Mouse (Mus musculus): ENCODE results near the gene Pfdn5. TPM values are rescaled to one million over a fixed set of nuclear protein-coding genes. Genes with fewer than 3 reads are reported as not detected.

Gene Pfdn5
- polyA plus RNA-seq, 1 experiment from 2014 or later = 310 TPM

- 40% methylated on average over 16 of the region's 16 CpGs for WGBS
- Histone ChIP-seq H3K9ac (peak overlapping the region; percentile 81), H3K36me3 (no peaks in the 10 kb centered on the region), H3K27me3 (replicated peaks) (peaks cover 59% of the 10 kb centered on the region), H3K4me2 (peak overlapping the region; percentile 97), H3K27ac (replicated peaks) (peak overlapping the region; percentile 86), H3K4me1 (peaks cover 39% of the 10 kb centered on the region), H3K4me3 (peak overlapping the region; percentile 59), H3K9me3 (no peaks in the 10 kb centered on the region)
- no peak for ATAC-seq (ENCODE audit: extremely low read depth, insufficient number of reproducible peaks, low FRiP score, low TSS enrichment)
Measured at GRCm38 (mm10) chr15:102356501-102357325, 30.8 kb downstream of the Pfdn5 start.

DNA sequence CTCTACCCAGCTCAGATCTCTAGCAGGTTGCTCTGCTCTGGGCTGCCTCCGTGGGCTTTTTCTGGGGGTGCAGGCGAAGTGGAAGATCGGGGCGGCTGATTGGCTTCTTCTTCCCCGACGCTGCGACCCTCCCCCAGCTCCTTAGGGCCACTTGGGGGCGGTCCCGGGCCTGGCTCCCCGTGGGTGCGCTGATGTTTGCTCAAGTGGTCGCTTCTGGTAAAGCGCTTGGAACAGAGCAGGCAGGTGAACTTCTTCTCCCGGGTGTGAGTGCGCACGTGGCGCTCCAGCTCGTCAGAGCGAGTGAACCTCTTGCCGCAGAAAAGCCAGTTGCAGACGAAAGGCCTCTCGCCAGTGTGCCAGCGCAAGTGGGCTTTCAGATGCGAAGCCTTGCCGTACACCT, 32.2 kb downstream of the Pfdn5 start:
- WGBS = 3% methylated on average over 25 of the region's 25 CpGs
- no peak overlapping the region for H3K27ac ChIP-seq (replicated peaks)
- H3K36me3 ChIP-seq = no peaks in the 10 kb centered on the region
- H3K9me3 ChIP-seq = no peaks in the 10 kb centered on the region
- H3K4me3 ChIP-seq = peak overlapping the region; percentile 37
- H3K4me1 ChIP-seq = peaks cover 49% of the 10 kb centered on the region
- ATAC-seq (ENCODE audit: extremely low read depth, insufficient number of reproducible peaks, low FRiP score, low TSS enrichment) = no peak
- H3K4me2 ChIP-seq = peak overlapping the region; percentile 61
- peaks cover 59% of the 10 kb centered on the region for H3K27me3 ChIP-seq (replicated peaks)
- peak overlapping the region; percentile 53 for H3K9ac ChIP-seq

GRCm38 (mm10) chr15:102358834-102359233, 32.9 kb downstream of the Pfdn5 start:
- Histone ChIP-seq H3K4me3 (no peak overlapping the region; the same call in 1 of the 2 replicates), H3K4me2 (no peak overlapping the region), H3K4me1 (peaks cover 49% of the 10 kb centered on the region), H3K36me3 (no peaks in the 10 kb centered on the region), H3K27ac (replicated peaks) (no peak overlapping the region), H3K27me3 (replicated peaks) (peaks cover 55% of the 10 kb centered on the region), H3K9ac (no peak overlapping the region), H3K9me3 (no peaks in the 10 kb centered on the region)
- ATAC-seq (ENCODE audit: extremely low read depth, insufficient number of reproducible peaks, low FRiP score, low TSS enrichment) = no peak
- WGBS = 21% methylated on average over 5 of the region's 5 CpGs

GRCm38 (mm10) chr15:102362648-102363047, 36.7 kb downstream of the Pfdn5 start:
- no peak overlapping the region for H3K27ac ChIP-seq (replicated peaks)
- H3K36me3 ChIP-seq = no peaks in the 10 kb centered on the region
- WGBS = 6% methylated on average over 13 of the region's 14 CpGs
- ATAC-seq (ENCODE audit: extremely low read depth, insufficient number of reproducible peaks, low FRiP score, low TSS enrichment) = no peak
- H3K4me1 ChIP-seq = peaks cover 41% of the 10 kb centered on the region
- H3K4me3 ChIP-seq = peak overlapping the region; percentile 34
- H3K9ac ChIP-seq = peak overlapping the region; percentile 77
- no peaks in the 10 kb centered on the region for H3K9me3 ChIP-seq
- H3K4me2 ChIP-seq = peak overlapping the region; percentile 64
- peaks cover 56% of the 10 kb centered on the region for H3K27me3 ChIP-seq (replicated peaks)

GRCm38 (mm10) chr15:102364678-102365077, 38.8 kb downstream of the Pfdn5 start:
- Histone ChIP-seq H3K36me3 (no peaks in the 10 kb centered on the region), H3K27ac (replicated peaks) (no peak overlapping the region), H3K27me3 (replicated peaks) (peaks cover 47% of the 10 kb centered on the region), H3K9ac (no peak overlapping the region), H3K4me1 (peaks cover 25% of the 10 kb centered on the region), H3K4me2 (no peak overlapping the region), H3K9me3 (no peaks in the 10 kb centered on the region), H3K4me3 (no peak overlapping the region)
- no peak for ATAC-seq (ENCODE audit: extremely low read depth, insufficient number of reproducible peaks, low FRiP score, low TSS enrichment)
- 87% methylated on average over 1 of the region's 1 CpGs for WGBS

GRCm38 (mm10) chr15:102366238-102366637, 40.3 kb downstream of the Pfdn5 start:
- 13% methylated on average over 7 of the region's 7 CpGs for WGBS
- no peak overlapping the region for H3K27ac ChIP-seq (replicated peaks)
- peaks cover 39% of the 10 kb centered on the region for H3K4me1 ChIP-seq
- no peaks in the 10 kb centered on the region for H3K36me3 ChIP-seq
- peaks cover 54% of the 10 kb centered on the region for H3K27me3 ChIP-seq (replicated peaks)
- H3K4me3 ChIP-seq = peak overlapping the region; percentile 36
- no peak for ATAC-seq (ENCODE audit: extremely low read depth, insufficient number of reproducible peaks, low FRiP score, low TSS enrichment)
- H3K4me2 ChIP-seq = peak overlapping the region; percentile 60
- H3K9me3 ChIP-seq = no peaks in the 10 kb centered on the region
- peak overlapping the region; percentile 63; the same call in 1 of the 2 replicates for H3K9ac ChIP-seq

DNA sequence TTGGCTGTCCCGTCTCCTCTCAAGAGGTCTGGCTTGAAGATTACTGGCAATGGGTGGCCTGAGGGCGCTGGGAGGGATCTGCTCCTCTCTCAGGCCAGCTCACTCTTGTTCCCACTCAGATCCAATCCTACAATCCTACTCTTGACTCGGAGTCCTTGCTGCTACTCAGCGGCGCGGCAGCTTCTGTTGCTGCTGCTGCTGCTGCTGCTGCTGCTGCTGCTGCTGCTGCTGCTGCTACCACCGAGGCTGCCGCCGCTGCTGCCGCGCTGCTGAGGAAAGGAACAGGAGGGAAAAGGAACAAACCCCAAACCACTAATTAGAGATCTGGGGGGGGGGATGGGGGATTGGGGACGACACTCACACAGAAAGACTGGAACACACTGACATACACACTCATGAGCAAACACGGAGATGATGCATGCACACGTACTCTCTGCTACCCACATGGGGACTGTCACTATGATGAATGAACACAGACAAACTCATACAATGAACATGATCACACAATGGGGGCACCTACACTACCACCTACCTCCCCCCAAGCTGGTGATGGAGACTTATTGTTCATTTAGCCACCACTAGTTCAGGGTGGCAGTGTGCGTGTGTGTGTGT, 40.9 kb downstream of the Pfdn5 start, which contains the start of gene Sp7:
Gene Sp7, minus strand, starts transcription at position 450 of the 612 bp plus-strand sequence.
- ATAC-seq (ENCODE audit: extremely low read depth, insufficient number of reproducible peaks, low FRiP score, low TSS enrichment) = no peak
- peaks cover 56% of the 10 kb centered on the region for H3K27me3 ChIP-seq (replicated peaks)
- WGBS = 8% methylated on average over 14 of the region's 15 CpGs
- peak within 1 kb of the TSS; percentile 60 for H3K4me2 ChIP-seq
- H3K9ac ChIP-seq = peak within 1 kb of the TSS; percentile 63
- H3K9me3 ChIP-seq = no peaks in the 10 kb centered on the region
- no peaks in the 10 kb centered on the region for H3K36me3 ChIP-seq
- H3K4me3 ChIP-seq = peak within 1 kb of the TSS; percentile 36
- H3K27ac ChIP-seq (replicated peaks) = no peak within 1 kb of the TSS
- peaks cover 40% of the 10 kb centered on the region for H3K4me1 ChIP-seq

GRCm38 (mm10) chr15:102369972-102370371, 44.1 kb downstream of the Pfdn5 start:
- Histone ChIP-seq H3K27me3 (replicated peaks) (peaks cover 69% of the 10 kb centered on the region), H3K4me1 (peaks cover 31% of the 10 kb centered on the region), H3K9ac (peak overlapping the region; percentile 74; the same call in 1 of the 2 replicates), H3K9me3 (no peaks in the 10 kb centered on the region), H3K27ac (replicated peaks) (no peak overlapping the region), H3K36me3 (no peaks in the 10 kb centered on the region), H3K4me3 (peak overlapping the region; percentile 9; the same call in 1 of the 2 replicates), H3K4me2 (peak overlapping the region; percentile 60)
- 20% methylated on average over 13 of the region's 13 CpGs for WGBS
- ATAC-seq (ENCODE audit: extremely low read depth, insufficient number of reproducible peaks, low FRiP score, low TSS enrichment) = no peak

DNA sequence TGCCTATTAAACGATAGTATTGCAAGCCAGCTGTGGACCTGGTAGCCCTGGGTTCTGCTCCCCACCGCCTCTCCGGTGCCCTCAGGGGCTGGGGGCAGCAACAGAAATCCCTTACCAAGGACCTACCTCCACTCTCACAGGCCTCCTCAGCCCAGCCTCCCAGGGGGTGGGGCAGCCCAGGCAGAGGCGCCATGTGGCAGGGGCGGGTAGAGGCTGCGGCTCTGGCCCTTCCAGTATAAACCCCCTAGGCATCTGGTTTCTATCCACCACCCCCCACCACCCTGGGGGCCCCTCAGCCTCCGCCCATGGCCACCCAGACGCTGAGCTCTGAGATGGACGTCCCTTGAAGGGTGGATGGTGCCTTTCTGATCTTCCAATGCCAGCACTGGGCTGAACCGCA, 44.8 kb downstream of the Pfdn5 start:
- H3K9me3 ChIP-seq = no peaks in the 10 kb centered on the region
- whole genome bisulfite sequencing = 11% methylated on average over 10 of the region's 10 CpGs
- no peak overlapping the region for H3K27ac ChIP-seq (replicated peaks)
- H3K27me3 ChIP-seq (replicated peaks) = peaks cover 69% of the 10 kb centered on the region
- H3K4me3 ChIP-seq = peak overlapping the region; percentile 27
- H3K9ac ChIP-seq = peak overlapping the region; percentile 74
- H3K4me1 ChIP-seq = peaks cover 31% of the 10 kb centered on the region
- peak overlapping the region; percentile 60 for H3K4me2 ChIP-seq
- ATAC-seq (ENCODE audit: extremely low read depth, insufficient number of reproducible peaks, low FRiP score, low TSS enrichment) = no peak
- H3K36me3 ChIP-seq = no peaks in the 10 kb centered on the region

DNA sequence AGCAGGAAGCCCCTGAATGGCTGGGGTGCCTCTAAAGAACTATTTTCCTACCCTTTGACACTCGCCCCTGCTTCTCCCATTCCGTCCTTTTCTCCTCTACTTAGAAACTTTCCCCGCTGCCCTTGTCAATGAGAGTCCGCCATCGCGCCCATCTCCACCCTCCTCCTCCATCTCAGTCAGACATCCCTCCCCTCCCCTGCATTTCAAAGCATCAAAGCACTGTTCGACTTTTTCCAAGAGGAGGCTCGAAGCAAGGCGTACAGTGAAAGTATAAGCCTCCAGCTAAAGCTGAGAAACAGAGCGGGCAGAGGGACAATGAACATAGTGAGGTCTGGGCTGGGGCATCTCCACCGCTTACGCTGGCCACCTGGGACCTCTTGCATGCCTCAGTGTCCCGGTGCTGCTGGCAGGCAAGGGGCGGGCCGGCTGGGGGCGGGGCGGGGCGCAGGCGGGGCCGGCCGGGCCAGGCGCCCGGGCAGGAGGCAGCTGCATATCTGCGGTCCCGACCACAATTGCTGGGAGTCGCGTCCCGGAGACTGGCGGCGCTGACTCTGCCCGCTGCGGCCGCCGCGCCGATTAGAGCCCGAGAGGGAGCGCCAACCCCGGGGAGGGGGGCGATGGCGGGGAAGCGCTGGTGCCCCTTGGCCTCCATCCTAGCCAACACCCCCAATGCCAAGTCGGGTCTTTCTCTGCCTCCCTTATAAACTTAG, 50.7 kb downstream of the Pfdn5 start:
- 1% methylated on average over 42 of the region's 43 CpGs for WGBS

DNA sequence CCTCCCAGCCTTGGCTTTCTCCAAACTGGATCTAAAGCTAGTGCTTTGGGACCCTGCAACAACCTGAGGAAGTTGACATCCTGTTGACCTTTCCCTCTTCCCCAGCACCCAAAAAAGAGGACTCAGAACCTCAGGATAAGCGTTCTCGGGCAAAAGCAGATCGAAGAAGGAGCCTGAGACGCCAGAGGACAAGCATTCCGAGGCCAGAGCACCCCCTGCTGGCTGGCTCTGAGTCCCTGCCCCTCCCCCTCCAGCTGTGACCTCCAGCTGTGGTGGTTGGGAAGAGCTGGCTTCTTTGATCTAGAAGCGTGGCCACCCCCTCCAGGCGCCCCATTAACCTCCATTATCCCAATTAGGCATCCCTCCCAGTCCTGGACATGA, 51.2 kb downstream of the Pfdn5 start:
- no peaks in the 10 kb centered on the region for H3K9me3 ChIP-seq
- peak overlapping the region; percentile 68 for H3K4me3 ChIP-seq
- WGBS = under 1% methylated on average over 7 of the region's 7 CpGs
- H3K9ac ChIP-seq = peak overlapping the region; percentile 85
- H3K27me3 ChIP-seq (replicated peaks) = peaks cover 21% of the 10 kb centered on the region
- H3K27ac ChIP-seq (replicated peaks) = peak overlapping the region; percentile 79
- no peaks in the 10 kb centered on the region for H3K36me3 ChIP-seq
- peak; percentile 67 for ATAC-seq (ENCODE audit: extremely low read depth, insufficient number of reproducible peaks, low FRiP score, low TSS enrichment)
- peak overlapping the region; percentile 97 for H3K4me2 ChIP-seq
- peaks cover 20% of the 10 kb centered on the region for H3K4me1 ChIP-seq

More for the DNA sequence above, 50.7 kb downstream of the Pfdn5 start:
- Histone ChIP-seq H3K9me3 (no peaks in the 10 kb centered on the region), H3K36me3 (no peaks in the 10 kb centered on the region), H3K4me1 (peaks cover 20% of the 10 kb centered on the region), H3K27ac (replicated peaks) (peak overlapping the region; percentile 79), H3K9ac (peak overlapping the region; percentile 85), H3K4me3 (peak overlapping the region; percentile 68), H3K27me3 (replicated peaks) (peaks cover 25% of the 10 kb centered on the region), H3K4me2 (peak overlapping the region; percentile 97)
- ATAC-seq (ENCODE audit: extremely low read depth, insufficient number of reproducible peaks, low FRiP score, low TSS enrichment) = peak; percentile 77
